Mouse (Mus musculus) lung, embryonic 15.5 days (tissue): ENCODE data around the gene Ipmk. TPM values are rescaled to one million over a fixed set of nuclear protein-coding genes. Genes with fewer than 3 reads are reported as not detected.

Experiments used
- ATAC-seq: fragments of 200-750 bp; cut with Nextera tagmentation; 2 replicates; pipeline ENCODE4 v1.8.0; 2017; ENCODE audit warnings: moderate number of reproducible peaks, borderline replicate concordance; ENCODE audit not compliant: low FRiP score, low TSS enrichment; ENCODE audit errors: extremely low read depth
- H3K27ac ChIP-seq: fragments of 300-500 bp; sonication (generic); 2 replicates; pipeline ENCODE4 v1.5.1; 2015; ENCODE audit warnings: moderate library complexity, mild to moderate bottlenecking, inconsistent platforms
- H3K27me3 ChIP-seq: fragments of 300-500 bp; sonication (generic); 2 replicates; pipeline ENCODE4 v1.6.1; 2015; ENCODE audit warnings: inconsistent platforms
- H3K36me3 ChIP-seq: fragments of 300-500 bp; sonication (generic); 2 replicates; pipeline ENCODE4 v1.6.1; 2015; ENCODE audit warnings: inconsistent platforms
- H3K4me1 ChIP-seq: fragments of 300-500 bp; sonication (generic); 2 replicates; pipeline ENCODE4 v1.6.1; 2015; ENCODE audit warnings: inconsistent platforms
- H3K4me2 ChIP-seq: fragments of 300-500 bp; sonication (generic); 2 replicates; pipeline ENCODE4 v1.6.1; 2015; ENCODE audit warnings: inconsistent platforms, mild to moderate bottlenecking, moderate library complexity
- H3K4me3 ChIP-seq: fragments of 300-500 bp; sonication (generic); 2 replicates; pipeline ENCODE4 v1.5.1; 2015; ENCODE audit warnings: mild to moderate bottlenecking, inconsistent platforms
- H3K9ac ChIP-seq: fragments of 300-500 bp; sonication (generic); 2 replicates; pipeline ENCODE4 v1.6.1; 2015; ENCODE audit warnings: inconsistent platforms
- H3K9me3 ChIP-seq: fragments of 300-500 bp; sonication (generic); 2 replicates; pipeline ENCODE4 v1.6.1; 2016; ENCODE audit warnings: inconsistent platforms
- WGBS: fragments of 180-500 bp; shearing (Covaris S2); methylation state at CpG from one replicate; pipeline ENCODE4 v1.1.7; 2015; 5-methylcytosine and 5-hydroxymethylcytosine counted together
- polyA plus RNA-seq: library from polyadenylated mRNA; unstranded; fragments of >200 nt; fragmentation: Nextera tagmentation; extraction: Ambion mirVana; gene quantifications from 2 replicates; pipeline ENCODE4 v1.2.1, GENCODE M21; 2015

The Ipmk gene
- polyA plus RNA-seq, 1 experiment from 2014 or later = 14.9 TPM

DNA sequence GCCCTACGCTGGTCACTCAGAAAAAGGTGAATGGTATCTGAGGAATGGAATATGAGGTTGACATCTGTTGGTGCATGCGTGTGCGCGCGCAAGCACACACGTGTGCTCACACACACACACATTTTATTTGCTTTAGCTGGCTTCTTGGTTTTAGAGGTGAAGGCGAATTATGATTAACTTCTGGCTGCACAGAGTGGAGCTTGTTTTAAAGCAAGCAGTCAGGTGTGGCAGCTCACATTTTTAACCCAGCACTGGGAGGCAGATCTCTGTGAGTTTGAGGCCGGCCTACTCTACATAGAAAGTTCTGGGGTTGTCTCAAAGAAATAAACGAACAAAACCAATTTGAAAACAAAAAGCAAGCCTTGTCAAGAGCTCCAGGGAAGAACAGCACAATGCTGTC is 6.3 kb upstream of the Ipmk start:
- H3K9ac ChIP-seq = no peak overlapping the region
- no peak for ATAC-seq
- 93% methylated on average over 9 of the region's 9 CpGs for WGBS
- peaks cover 25% of the 10 kb centered on the region for H3K4me1 ChIP-seq
- H3K27ac ChIP-seq = no peak overlapping the region
- H3K4me2 ChIP-seq = no peak overlapping the region
- H3K9me3 ChIP-seq = no peaks in the 10 kb centered on the region
- H3K4me3 ChIP-seq = no peak overlapping the region
- H3K36me3 ChIP-seq = no peaks in the 10 kb centered on the region
- H3K27me3 ChIP-seq = no peaks in the 10 kb centered on the region

DNA sequence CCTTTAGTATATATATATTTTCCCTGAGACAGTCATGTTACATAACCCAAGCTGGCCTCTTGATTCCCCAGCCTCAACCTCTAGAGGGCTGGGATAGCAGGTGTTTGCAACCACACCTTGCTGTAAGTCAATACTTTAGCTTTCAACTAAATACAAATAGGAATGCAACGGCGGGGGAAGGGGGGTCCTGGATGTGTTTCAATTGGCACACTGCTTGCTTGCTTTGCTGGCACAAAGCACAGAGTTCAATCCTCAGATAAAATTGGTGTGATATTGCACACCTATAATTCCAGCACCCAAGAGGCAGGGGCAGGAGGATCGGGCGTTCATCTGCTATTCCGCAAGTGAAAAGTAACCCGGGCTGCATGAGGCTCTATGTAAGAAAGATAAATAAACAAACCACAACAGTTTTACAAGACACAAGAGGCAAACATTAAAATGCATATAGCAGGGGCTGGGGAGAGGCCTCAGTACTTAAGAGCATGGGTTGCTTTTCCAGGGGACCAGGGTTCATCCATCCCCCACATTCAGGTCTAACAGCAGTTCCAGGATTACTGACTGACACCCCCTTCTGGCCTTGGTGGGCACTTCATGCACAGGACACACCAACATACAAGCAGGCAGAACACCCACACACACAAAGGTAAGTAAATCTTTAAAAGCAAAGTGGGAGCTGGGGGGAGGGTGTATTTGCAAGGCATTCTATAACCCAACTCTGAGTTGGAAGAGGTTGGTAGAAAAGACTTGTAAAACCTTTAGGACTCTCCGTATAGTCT is 5.3 kb upstream of the Ipmk start:
- 69% methylated on average over 7 of the region's 7 CpGs for WGBS
- no peaks in the 10 kb centered on the region for H3K36me3 ChIP-seq
- no peak overlapping the region for H3K27ac ChIP-seq
- H3K4me1 ChIP-seq = peaks cover 28% of the 10 kb centered on the region
- no peaks in the 10 kb centered on the region for H3K27me3 ChIP-seq
- no peak overlapping the region for H3K4me3 ChIP-seq
- H3K4me2 ChIP-seq = no peak overlapping the region
- H3K9ac ChIP-seq = no peak overlapping the region
- H3K9me3 ChIP-seq = no peaks in the 10 kb centered on the region
- ATAC-seq = no peak

DNA sequence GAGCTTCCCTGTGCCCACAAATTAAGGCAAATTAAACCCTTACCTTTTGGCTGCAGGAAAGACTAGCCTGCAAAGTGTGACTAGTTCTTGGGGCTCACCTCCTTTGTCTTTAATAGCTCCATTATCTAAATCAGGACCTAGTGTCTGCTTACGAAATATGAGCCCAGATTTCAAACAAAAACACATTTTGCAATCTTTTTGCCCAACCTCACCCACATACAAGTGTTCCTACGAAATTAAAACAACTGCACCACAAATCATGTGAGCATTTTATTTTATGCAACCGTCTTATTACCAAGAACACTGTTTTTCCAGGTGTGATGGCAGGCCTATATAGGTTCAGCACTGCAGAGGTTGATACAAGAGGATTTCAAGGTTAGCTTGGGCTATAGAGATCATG is 4.4 kb upstream of the Ipmk start:
- no peak overlapping the region for H3K4me2 ChIP-seq
- WGBS = 89% methylated on average over 3 of the region's 3 CpGs
- no peak overlapping the region for H3K4me3 ChIP-seq

DNA sequence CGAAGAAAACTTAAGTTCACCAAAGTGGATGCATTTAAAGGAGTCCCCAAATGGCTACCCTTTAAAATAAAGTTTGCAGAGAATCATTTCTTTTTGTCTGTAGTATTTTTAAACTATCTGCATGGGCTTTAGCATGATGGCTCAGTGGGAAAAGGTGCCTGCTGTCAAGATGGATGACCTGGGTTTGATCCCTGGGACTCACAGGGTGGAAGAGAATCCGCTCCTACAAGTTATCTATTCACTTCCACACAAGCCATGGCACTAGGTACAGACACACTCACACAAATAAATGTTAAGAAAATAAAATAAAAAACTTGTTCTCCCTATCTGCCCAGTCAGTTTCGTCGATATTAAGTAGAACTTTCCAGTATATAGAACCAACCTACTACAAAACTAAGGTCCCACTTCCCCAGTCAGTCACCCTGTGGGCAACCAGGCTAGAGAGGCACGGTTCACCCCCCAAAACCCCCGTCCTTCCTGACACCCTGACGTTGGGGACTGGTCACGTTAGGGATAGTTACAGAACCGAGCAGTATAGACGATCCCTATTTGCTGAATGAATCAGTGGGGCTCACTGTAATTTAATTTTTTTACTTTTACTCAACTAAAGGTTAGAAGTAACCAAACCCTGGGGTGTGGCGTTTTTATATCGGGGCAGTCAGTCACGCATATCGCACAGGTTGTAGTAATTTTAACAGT is 3.8 kb upstream of the Ipmk start:
- Histone ChIP-seq H3K4me3 (peak overlapping the region; percentile 74), H3K9ac (peak overlapping the region; percentile 81), H3K4me2 (peak overlapping the region; percentile 80), H3K4me1 (peaks cover 27% of the 10 kb centered on the region), H3K36me3 (no peaks in the 10 kb centered on the region), H3K27ac (no peak overlapping the region), H3K9me3 (no peaks in the 10 kb centered on the region), H3K27me3 (no peaks in the 10 kb centered on the region)
- ATAC-seq = no peak
- WGBS = 19% methylated on average over 14 of the region's 14 CpGs

More for the DNA sequence above, 4.4 kb upstream of the Ipmk start:
- Histone ChIP-seq H3K27ac (no peak overlapping the region), H3K9me3 (no peaks in the 10 kb centered on the region), H3K9ac (no peak overlapping the region), H3K36me3 (no peaks in the 10 kb centered on the region), H3K27me3 (no peaks in the 10 kb centered on the region), H3K4me1 (peaks cover 29% of the 10 kb centered on the region)
- no peak for ATAC-seq

DNA sequence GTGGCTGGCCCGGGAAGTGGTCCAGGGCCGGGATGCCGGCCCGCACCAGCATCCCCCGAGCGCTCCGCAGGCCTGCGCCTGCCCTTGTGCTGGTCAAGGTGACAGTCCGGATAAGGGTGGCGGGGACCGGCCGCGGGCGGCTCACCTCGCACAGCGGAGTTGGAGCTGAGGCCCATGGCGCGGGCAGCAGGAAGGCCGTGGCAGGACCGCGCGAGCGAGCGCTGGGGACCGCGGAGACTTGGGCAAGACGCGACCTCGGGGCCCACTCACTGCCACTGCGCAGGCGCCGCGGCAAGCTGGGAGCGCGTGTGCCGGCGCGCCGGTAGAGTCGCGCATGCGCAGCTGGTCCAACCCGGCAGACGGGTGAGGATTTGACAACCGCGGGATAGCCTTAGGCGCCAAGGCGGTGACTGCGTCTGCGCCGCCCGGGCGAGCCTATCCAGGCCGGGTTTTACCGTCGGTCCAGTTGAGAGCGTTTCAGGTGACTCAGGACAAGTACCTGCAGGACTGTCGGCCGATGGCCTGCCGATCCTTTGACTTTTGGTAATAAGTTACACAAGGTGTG is 2.9 kb upstream of the Ipmk start, which contains the start of gene Cisd1:
Gene Cisd1 (minus strand): TSS at position 376 of the 565 bp plus-strand sequence.
- Histone ChIP-seq H3K9ac (peak within 1 kb of the TSS; percentile 81), H3K27me3 (no peaks in the 10 kb centered on the region), H3K9me3 (no peaks in the 10 kb centered on the region), H3K27ac (peak within 1 kb of the TSS; percentile 35), H3K36me3 (no peaks in the 10 kb centered on the region), H3K4me1 (peaks cover 28% of the 10 kb centered on the region), H3K4me3 (peak within 1 kb of the TSS; percentile 74), H3K4me2 (peak within 1 kb of the TSS; percentile 80)
- ATAC-seq = peak; percentile 76
- under 1% methylated on average over 60 of the region's 60 CpGs for WGBS

DNA sequence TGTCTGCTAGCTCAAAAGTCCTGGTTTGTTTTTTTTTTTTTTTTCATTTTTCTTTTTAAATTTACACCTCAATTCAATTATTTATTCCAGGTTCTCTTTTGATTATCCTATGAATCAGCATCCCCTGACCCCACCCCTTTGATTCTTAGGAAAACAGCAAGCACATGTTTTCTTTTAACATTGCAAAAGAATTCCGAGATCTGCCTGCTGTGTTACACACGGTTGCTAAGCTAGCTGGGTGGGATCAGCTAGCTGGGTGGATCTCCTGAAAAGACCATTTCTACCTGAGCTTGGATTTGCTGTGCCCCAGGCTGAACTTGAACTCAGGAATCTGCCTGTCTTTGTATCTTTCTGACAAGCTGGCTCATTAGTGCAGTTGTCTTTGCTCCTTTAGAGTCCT is 1.5 kb upstream of the Ipmk start:
- ATAC-seq = no peak
- peaks cover 28% of the 10 kb centered on the region for H3K4me1 ChIP-seq
- no peak overlapping the region for H3K4me2 ChIP-seq
- H3K4me3 ChIP-seq = no peak overlapping the region
- H3K27me3 ChIP-seq = no peaks in the 10 kb centered on the region
- no peaks in the 10 kb centered on the region for H3K9me3 ChIP-seq
- no peak overlapping the region for H3K27ac ChIP-seq
- no peak overlapping the region for H3K9ac ChIP-seq
- 58% methylated on average over 2 of the region's 2 CpGs for WGBS
- H3K36me3 ChIP-seq = no peaks in the 10 kb centered on the region

DNA sequence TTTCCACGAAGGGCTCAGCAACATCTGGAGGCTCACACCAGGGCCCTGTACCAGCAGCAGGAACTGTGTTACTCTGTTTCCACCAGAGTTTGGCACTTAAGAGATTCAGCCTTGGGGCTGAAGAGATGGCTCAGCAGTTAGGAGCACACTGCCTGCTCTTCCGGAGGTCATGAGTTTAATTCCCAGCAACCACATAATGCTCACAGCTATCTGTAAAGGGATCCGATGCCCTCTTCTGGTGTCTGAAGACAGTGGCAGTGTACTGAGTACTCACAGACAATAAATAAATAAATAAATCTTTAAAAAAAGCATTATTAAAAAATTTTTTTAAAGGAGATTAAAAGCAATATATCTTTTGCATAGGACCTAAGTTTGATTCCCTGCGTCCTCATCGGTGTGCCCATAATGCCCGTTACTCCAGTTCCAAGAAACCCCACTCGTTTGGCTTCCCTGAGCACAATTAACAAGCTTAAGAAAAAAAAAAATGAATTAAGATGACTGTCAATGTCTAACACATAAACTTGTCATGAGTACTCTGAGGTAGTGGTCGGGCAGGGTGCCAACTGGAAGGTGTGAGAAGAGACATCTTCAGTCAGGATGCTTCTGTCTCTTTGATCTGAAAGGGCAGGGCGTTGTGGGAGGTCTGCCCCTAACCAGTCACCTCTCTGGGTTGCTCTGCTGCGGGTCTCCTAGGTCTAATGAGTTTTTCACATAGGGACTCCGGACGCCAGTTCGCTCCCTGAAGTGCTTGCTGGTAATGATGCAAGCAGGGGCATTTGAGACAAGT is 648 bp upstream of the Ipmk start:
- Histone ChIP-seq H3K9ac (peak overlapping the region; percentile 79), H3K4me2 (peak overlapping the region; percentile 85), H3K36me3 (no peaks in the 10 kb centered on the region), H3K4me3 (peak overlapping the region; percentile 80), H3K9me3 (no peaks in the 10 kb centered on the region), H3K27me3 (no peaks in the 10 kb centered on the region), H3K4me1 (peaks cover 28% of the 10 kb centered on the region), H3K27ac (peak overlapping the region; percentile 80)
- ATAC-seq = no peak; the same call in 1 of the 2 replicates
- WGBS = 10% methylated on average over 13 of the region's 13 CpGs

DNA sequence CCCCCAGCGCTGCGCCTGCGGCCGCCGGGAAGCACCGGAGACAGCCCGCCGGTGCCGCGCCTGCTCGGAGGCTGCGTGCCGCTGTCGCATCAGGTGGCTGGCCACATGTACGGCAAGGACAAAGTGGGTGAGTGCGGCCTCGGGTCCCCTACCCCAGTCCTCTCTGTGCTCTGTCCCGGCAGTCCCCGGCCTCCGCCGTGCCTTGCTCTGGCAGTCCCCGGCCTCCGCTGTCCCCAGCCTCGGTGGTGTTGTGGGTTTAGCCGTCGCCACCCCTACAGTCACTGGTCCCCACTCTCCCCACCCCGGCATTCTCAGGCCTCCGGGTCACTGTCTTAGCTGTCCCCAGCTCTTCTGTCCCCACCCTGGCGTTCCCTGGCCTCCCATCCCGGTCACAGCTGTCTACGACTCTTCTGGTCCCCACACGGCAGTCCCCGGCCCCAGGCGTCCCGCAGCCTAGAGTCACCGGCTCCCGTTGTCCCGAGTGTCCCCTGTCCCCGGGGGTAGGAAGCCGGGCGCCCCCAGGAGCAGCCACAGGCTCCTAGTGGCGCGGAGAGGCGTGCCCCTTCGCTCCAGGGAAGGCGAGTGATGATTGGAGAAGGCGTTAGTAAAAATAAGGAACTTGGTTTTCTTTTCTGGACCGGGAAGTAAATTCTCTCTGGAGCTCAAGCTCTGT is 537 bp downstream of the Ipmk start:
- under 1% methylated on average over 48 of the region's 48 CpGs for WGBS
- ATAC-seq = peak; percentile 53

DNA sequence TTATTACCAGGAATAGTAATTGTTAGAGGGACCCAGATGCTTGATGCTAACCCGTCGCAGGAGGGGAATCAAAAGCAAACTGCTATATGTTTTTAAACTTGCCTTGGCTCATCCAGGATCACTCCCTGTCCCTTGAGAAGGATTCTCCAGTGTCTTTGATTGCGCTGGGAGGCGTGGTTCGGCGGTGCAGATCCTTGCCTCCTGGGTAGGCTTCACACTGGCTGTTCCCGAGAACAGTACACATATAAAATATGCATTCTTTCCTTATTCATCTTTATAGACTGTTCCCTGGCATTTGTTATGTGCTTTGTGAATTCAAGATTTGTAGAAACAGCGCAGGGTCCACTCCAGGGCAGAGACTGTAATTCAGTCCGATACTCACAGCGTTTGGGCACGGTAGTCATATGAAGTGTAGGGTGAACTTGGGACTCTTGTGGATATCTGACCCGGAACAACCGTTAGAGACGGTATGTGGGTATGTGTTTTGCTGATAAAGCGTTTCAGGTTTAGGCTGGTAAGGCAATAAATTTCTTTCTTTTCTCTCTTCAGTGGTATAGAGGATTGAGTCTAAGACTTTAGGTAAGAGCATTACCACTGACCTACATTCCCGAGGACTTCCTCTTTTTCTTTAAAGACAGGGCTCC is 1.2 kb downstream of the Ipmk start:
- no peaks in the 10 kb centered on the region for H3K9me3 ChIP-seq
- peak overlapping the region; percentile 79 for H3K9ac ChIP-seq
- H3K4me3 ChIP-seq = peak overlapping the region; percentile 80
- ATAC-seq = no peak
- WGBS = 16% methylated on average over 16 of the region's 16 CpGs
- peak overlapping the region; percentile 85 for H3K4me2 ChIP-seq
- peaks cover 25% of the 10 kb centered on the region for H3K4me1 ChIP-seq
- H3K27me3 ChIP-seq = no peaks in the 10 kb centered on the region
- peak overlapping the region; percentile 82 for H3K27ac ChIP-seq
- H3K36me3 ChIP-seq = no peaks in the 10 kb centered on the region

More for the DNA sequence above, 537 bp downstream of the Ipmk start:
- no peaks in the 10 kb centered on the region for H3K9me3 ChIP-seq
- peak overlapping the region; percentile 80 for H3K4me3 ChIP-seq
- H3K27me3 ChIP-seq = no peaks in the 10 kb centered on the region
- peaks cover 28% of the 10 kb centered on the region for H3K4me1 ChIP-seq
- peak overlapping the region; percentile 82 for H3K27ac ChIP-seq
- H3K36me3 ChIP-seq = no peaks in the 10 kb centered on the region
- H3K4me2 ChIP-seq = peak overlapping the region; percentile 85
- H3K9ac ChIP-seq = peak overlapping the region; percentile 79

DNA sequence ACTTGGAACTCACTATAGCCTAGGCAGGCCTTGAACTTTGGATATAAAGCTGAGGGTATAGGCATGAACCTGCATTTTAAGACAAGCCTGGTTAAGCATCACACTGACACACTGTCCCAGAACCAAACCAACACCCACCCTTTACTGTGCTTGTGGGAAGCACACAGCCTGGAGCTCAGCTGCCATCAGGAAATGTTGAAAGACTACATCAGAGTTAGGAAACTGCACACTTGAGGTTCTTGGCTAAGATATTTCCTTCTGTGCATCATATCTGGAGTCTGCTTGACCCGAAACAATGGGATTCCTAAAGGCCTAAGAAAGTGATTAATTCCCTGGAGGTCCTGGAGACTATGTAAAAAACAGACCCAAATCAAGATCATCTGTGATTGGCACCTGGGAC is 1.7 kb downstream of the Ipmk start:
- Histone ChIP-seq H3K27me3 (no peaks in the 10 kb centered on the region), H3K4me3 (peak overlapping the region; percentile 80), H3K4me2 (peak overlapping the region; percentile 85), H3K9ac (no peak overlapping the region), H3K27ac (no peak overlapping the region), H3K36me3 (no peaks in the 10 kb centered on the region), H3K4me1 (peaks cover 20% of the 10 kb centered on the region), H3K9me3 (no peaks in the 10 kb centered on the region)
- ATAC-seq = no peak
- 77% methylated on average over 1 of the region's 1 CpGs for WGBS

DNA sequence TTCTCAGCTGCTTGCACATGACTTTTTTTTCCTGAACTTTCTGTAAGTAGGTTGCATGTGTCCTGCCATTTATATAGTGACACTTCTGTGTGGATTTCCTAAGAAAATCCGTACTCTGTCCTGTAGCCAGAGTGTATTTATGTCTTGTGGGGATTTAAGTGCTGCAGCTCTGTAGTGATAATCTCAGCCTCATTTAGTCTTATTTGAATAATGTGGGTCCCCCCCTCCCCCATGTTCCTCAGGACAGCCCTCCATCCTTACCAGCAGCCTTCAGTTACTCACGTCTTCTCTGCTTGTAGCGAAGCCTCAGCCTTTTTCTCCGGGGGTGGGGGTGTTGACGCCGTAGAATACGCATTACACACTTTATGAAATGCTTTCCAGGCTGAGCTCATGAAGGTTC is 3.7 kb downstream of the Ipmk start:
- Histone ChIP-seq H3K9ac (no peak overlapping the region), H3K4me3 (no peak overlapping the region), H3K27me3 (no peaks in the 10 kb centered on the region), H3K4me1 (peaks cover 13% of the 10 kb centered on the region), H3K36me3 (no peaks in the 10 kb centered on the region), H3K4me2 (no peak overlapping the region), H3K9me3 (no peaks in the 10 kb centered on the region), H3K27ac (no peak overlapping the region)
- no peak for ATAC-seq
- 87% methylated on average over 7 of the region's 7 CpGs for WGBS
